Mouse (Mus musculus): ENCODE data around the gene Pmvk.

- TF ChIP-seq POLR2A (IDR thresholded peaks at IDR 0.05; ENCODE audit: extremely low read depth, insufficient read depth, low read length) (no peak), CTCF (IDR thresholded peaks at IDR 0.05; ENCODE audit: extremely low read depth, insufficient read depth, low read length) (no peak; the same call in 1 of the 2 replicates)
These were observed 47.1 kb downstream of the Pmvk start for GRCm38 (mm10) chr3:89501486-89501885.
